Mouse (Mus musculus) central nervous system, embryonic 11.5 days (tissue): ENCODE measurements around the gene Gm21119. TPM values are rescaled to one million over a fixed set of nuclear protein-coding genes. Genes with fewer than 3 reads are reported as not detected.

Source experiments
- polyA plus RNA-seq: library from polyadenylated mRNA; depleted of rRNA; stranded (reverse); fragments of >200 nt; gene quantifications from 2 replicates; pipeline ENCODE4 v1.2.3, GENCODE M21; 2012; rRNA removed

Gene Gm21119
- polyA plus RNA-seq, result 0.02 and 0.11 TPM in 2 replicates

GRCm38 (mm10) chr8:20614619-20615018 is at the start of gene Gm21119:
Gene Gm21119 (plus strand): TSS chr8:20614919.

